Comparison of ENCODE assay signal across 24 mouse cellular contexts in the genomic region with DNA sequence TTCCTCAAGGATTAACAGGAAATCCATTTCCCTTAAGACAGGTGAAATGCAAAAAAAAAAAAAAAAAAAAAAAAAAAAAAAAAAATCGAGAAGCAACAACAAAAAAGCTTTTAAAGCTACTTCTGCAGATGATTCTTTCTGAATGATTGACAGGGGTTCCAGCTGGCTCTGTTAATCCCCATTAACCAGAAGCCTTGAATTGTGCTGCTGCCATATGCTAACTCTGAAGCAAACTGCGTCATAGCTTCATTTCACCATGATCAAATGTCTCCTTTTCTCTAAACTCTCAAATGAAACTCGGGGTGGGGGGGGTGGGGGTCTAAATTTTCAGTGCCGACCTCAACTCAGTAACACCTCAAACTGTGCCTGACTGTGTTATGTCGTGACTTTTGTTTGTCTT.
DNase-seq lines count a peak whose midpoint lies in the region; ATAC-seq and TF ChIP-seq lines count a peak whose summit lies in the region.
"Had no signal": no experiment of that assay in that cellular context is flagged by ENCODE, and none has a peak within 500 bp of the region (broad histone marks: within the 10 kb centered on the region; RNA-seq: fewer than 3 reads in every experiment).

No protein-coding gene starts in this region.

- no peak overlapping the region for H3K4me3 ChIP-seq in forebrain, postnatal 0 days (ENCODE audit: low read depth, low read length)
- H3K4me3 ChIP-seq in forebrain, embryonic 12.5 days (replicated peaks): no peak overlapping the region
- no peak overlapping the region for H3K4me3 ChIP-seq in embryonic facial prominence, embryonic 14.5 days (ENCODE audit: low read depth, low read length)
- H3K4me3 ChIP-seq: embryonic facial prominence, embryonic 15.5 days; heart, embryonic 12.5 days; heart, embryonic 15.5 days; hindbrain, embryonic 10.5 days; hindbrain, embryonic 13.5 days; intestine, embryonic 15.5 days had no signal

- no peaks in the 10 kb centered on the region for H3K36me3 ChIP-seq in forebrain, postnatal 0 days (ENCODE audit: insufficient read depth)
- no peaks in the 10 kb centered on the region for H3K36me3 ChIP-seq in forebrain, embryonic 12.5 days (replicated peaks)
- no peaks in the 10 kb centered on the region for H3K36me3 ChIP-seq in embryonic facial prominence, embryonic 14.5 days (ENCODE audit: control insufficient read depth, insufficient read depth, low read length)
- H3K36me3 ChIP-seq: embryonic facial prominence, embryonic 15.5 days; heart, embryonic 12.5 days; heart, embryonic 15.5 days; hindbrain, embryonic 10.5 days; hindbrain, embryonic 13.5 days; intestine, embryonic 15.5 days had no signal

- no peaks in the 10 kb centered on the region for H3K27me3 ChIP-seq in forebrain, postnatal 0 days (ENCODE audit: insufficient read depth, low read length)
- H3K27me3 ChIP-seq in forebrain, embryonic 12.5 days: no peaks in the 10 kb centered on the region
- no peaks in the 10 kb centered on the region for H3K27me3 ChIP-seq in embryonic facial prominence, embryonic 14.5 days (replicated peaks; ENCODE audit: control insufficient read depth, insufficient read depth, low read length)
- H3K27me3 ChIP-seq: embryonic facial prominence, embryonic 15.5 days; heart, embryonic 12.5 days; heart, embryonic 15.5 days; hindbrain, embryonic 13.5 days; intestine, embryonic 15.5 days had no signal

- DNase-seq in forebrain, postnatal 0 days: peak; percentile 2
- DNase-seq in retina, postnatal 1 day: peak; percentile 9
- no peak for DNase-seq in retina, embryonic 14.5 days (ENCODE audit: low spot score)
- DNase-seq in embryonic facial prominence, embryonic 14.5 days (ENCODE audit: low spot score): peak; percentile 23
- no peak for DNase-seq in cerebellum, adult 9-10 months
- DNase-seq: adrenal gland, adult 8-10 months; adrenal gland, postnatal 25 days; cerebellum, adult 18-20 months; cerebellum, adult 9-11 months; cerebellum, postnatal 25 days; gastrocnemius, postnatal 25 days; heart, adult 18-20 months; heart, postnatal 10 days; heart, postnatal 36 days had no signal

- WGBS in forebrain, postnatal 0 days: 52% methylated on average over 5 of the region's 5 CpGs
- 61% methylated on average over 5 of the region's 5 CpGs for WGBS in forebrain, embryonic 12.5 days
- 65% methylated on average over 5 of the region's 5 CpGs for WGBS in embryonic facial prominence, embryonic 14.5 days

- H3K4me1 ChIP-seq in forebrain, postnatal 0 days (ENCODE audit: insufficient read depth): no peaks in the 10 kb centered on the region
- H3K4me1 ChIP-seq in forebrain, embryonic 12.5 days: no peaks in the 10 kb centered on the region
- H3K4me1 ChIP-seq in embryonic facial prominence, embryonic 14.5 days (ENCODE audit: control insufficient read depth, insufficient read depth, low read length): no peaks in the 10 kb centered on the region
- H3K4me1 ChIP-seq: embryonic facial prominence, embryonic 15.5 days; heart, embryonic 12.5 days; heart, embryonic 15.5 days; hindbrain, embryonic 10.5 days; hindbrain, embryonic 13.5 days; intestine, embryonic 15.5 days had no signal

- TF ChIP-seq CTCF in forebrain, postnatal 0 days (IDR thresholded peaks at IDR 0.05; ENCODE audit: low read depth): no peak

- no peak overlapping the region for H3K4me2 ChIP-seq in forebrain, postnatal 0 days (ENCODE audit: low read depth)
- H3K4me2 ChIP-seq in forebrain, embryonic 12.5 days: no peak overlapping the region
- H3K4me2 ChIP-seq in embryonic facial prominence, embryonic 14.5 days (ENCODE audit: low read depth, low read length): no peak overlapping the region
- H3K4me2 ChIP-seq: embryonic facial prominence, embryonic 15.5 days; heart, embryonic 12.5 days; heart, embryonic 15.5 days; hindbrain, embryonic 13.5 days; intestine, embryonic 15.5 days had no signal

- no peaks in the 10 kb centered on the region for H3K9me3 ChIP-seq in forebrain, postnatal 0 days (ENCODE audit: low read length)
- H3K9me3 ChIP-seq in forebrain, embryonic 12.5 days: no peaks in the 10 kb centered on the region
- no peaks in the 10 kb centered on the region for H3K9me3 ChIP-seq in embryonic facial prominence, embryonic 14.5 days (ENCODE audit: control insufficient read depth, low read length)
- H3K9me3 ChIP-seq: embryonic facial prominence, embryonic 15.5 days; heart, embryonic 12.5 days; heart, embryonic 15.5 days; hindbrain, embryonic 10.5 days; hindbrain, embryonic 13.5 days; intestine, embryonic 15.5 days had no signal

- H3K9ac ChIP-seq in forebrain, postnatal 0 days: no peak overlapping the region
- no peak overlapping the region for H3K9ac ChIP-seq in forebrain, embryonic 12.5 days
- no peak overlapping the region for H3K9ac ChIP-seq in embryonic facial prominence, embryonic 14.5 days (ENCODE audit: low read depth, low read length)
- H3K9ac ChIP-seq: embryonic facial prominence, embryonic 15.5 days; heart, embryonic 12.5 days; heart, embryonic 15.5 days; hindbrain, embryonic 13.5 days; intestine, embryonic 15.5 days had no signal

- no peak for ATAC-seq in forebrain, postnatal 0 days
- no peak for ATAC-seq in forebrain, embryonic 12.5 days (ENCODE audit: low FRiP score)
- no peak for ATAC-seq in embryonic facial prominence, embryonic 14.5 days (ENCODE audit: low read depth)
- ATAC-seq: activated CD4-positive, CD25-positive, alpha-beta regulatory T cell, adult 4 months; CD4-positive, CD25-positive, alpha-beta regulatory T cell, adult 4 months; hindbrain, embryonic 16.5 days; intestine, embryonic 15.5 days had no signal

- H3K27ac ChIP-seq in forebrain, postnatal 0 days (ENCODE audit: low read depth, low read length): no peak overlapping the region
- no peak overlapping the region for H3K27ac ChIP-seq in forebrain, embryonic 12.5 days
- H3K27ac ChIP-seq in embryonic facial prominence, embryonic 14.5 days (replicated peaks; ENCODE audit: low read depth, low read length): no peak overlapping the region
- H3K27ac ChIP-seq: embryonic facial prominence, embryonic 15.5 days; heart, embryonic 15.5 days; hindbrain, embryonic 10.5 days; hindbrain, embryonic 13.5 days; intestine, embryonic 15.5 days had no signal

Comparison
In these comparisons a context has a peak if more than half of its experiments do, and no peak if none do; other contexts are left out.
1. DNase-seq: peak in forebrain, postnatal 0 days (single experiment), retina, postnatal 1 day (single experiment) and embryonic facial prominence, embryonic 14.5 days (single experiment); none in retina, embryonic 14.5 days (single experiment) and cerebellum, adult 9-10 months (single experiment).